Mouse (Mus musculus) right cerebral cortex, postnatal 25 days (tissue): ENCODE results near the gene Hpse.

Experiments used
- DNase-seq: peaks from one replicate; pipeline ENCODE4 v3.0.0; 2022

The Hpse gene

GRCm38 (mm10) chr5:100719235-100720088, at the start of gene Hpse:
Gene Hpse, minus strand, starts transcription at chr5:100719716.
- DNase-seq, result no peak

GRCm38 (mm10) chr5:100766026-100766425, 46.5 kb upstream of the Hpse start:
- no peak for DNase-seq

GRCm38 (mm10) chr5:100761736-100762135, 42.2 kb upstream of the Hpse start:
- no peak for DNase-seq

- DNase-seq, result no peak
Measured at GRCm38 (mm10) chr5:100760049-100760663, 40.6 kb upstream of the Hpse start.

GRCm38 (mm10) chr5:100758121-100758520, 38.6 kb upstream of the Hpse start:
- no peak for DNase-seq

GRCm38 (mm10) chr5:100753407-100753806, 33.9 kb upstream of the Hpse start:
- DNase-seq, result no peak

- DNase-seq, result no peak
Measured at GRCm38 (mm10) chr5:100751655-100752054, 32.1 kb upstream of the Hpse start.

GRCm38 (mm10) chr5:100750617-100751255, 31.2 kb upstream of the Hpse start:
- no peak for DNase-seq

GRCm38 (mm10) chr5:100738802-100739201, 19.3 kb upstream of the Hpse start:
- DNase-seq, result no peak

GRCm38 (mm10) chr5:100736919-100737318, 17.4 kb upstream of the Hpse start:
- no peak for DNase-seq

GRCm38 (mm10) chr5:100734535-100734934, 15.0 kb upstream of the Hpse start:
- no peak for DNase-seq

- no peak for DNase-seq
Measured at GRCm38 (mm10) chr5:100728757-100729156, 9.2 kb upstream of the Hpse start.

- DNase-seq, result no peak
Measured at GRCm38 (mm10) chr5:100726001-100726400, 6.5 kb upstream of the Hpse start.

- DNase-seq, result no peak
Measured at GRCm38 (mm10) chr5:100716762-100717161, 2.8 kb downstream of the Hpse start.

- no peak for DNase-seq
Measured at GRCm38 (mm10) chr5:100711219-100711618, 8.3 kb downstream of the Hpse start.

- DNase-seq, result no peak
Measured at GRCm38 (mm10) chr5:100710012-100710411, 9.5 kb downstream of the Hpse start.

- DNase-seq, result no peak
Measured at GRCm38 (mm10) chr5:100709035-100709434, 10.5 kb downstream of the Hpse start.

- no peak for DNase-seq
Measured at GRCm38 (mm10) chr5:100706675-100707074, 12.8 kb downstream of the Hpse start.

- DNase-seq, result no peak
Measured at GRCm38 (mm10) chr5:100704272-100704671, 15.2 kb downstream of the Hpse start.

GRCm38 (mm10) chr5:100702325-100702724, 17.2 kb downstream of the Hpse start:
- DNase-seq, result no peak

- DNase-seq, result no peak
Measured at GRCm38 (mm10) chr5:100700861-100701620, 18.5 kb downstream of the Hpse start.

GRCm38 (mm10) chr5:100697886-100698285, 21.6 kb downstream of the Hpse start:
- DNase-seq, result no peak

- DNase-seq, result no peak
Measured at GRCm38 (mm10) chr5:100697398-100697797, 22.1 kb downstream of the Hpse start.
